Mouse (Mus musculus): Measurements from ENCODE around the gene Wbp2. TPM values are rescaled to one million over a fixed set of nuclear protein-coding genes. Genes with fewer than 3 reads are reported as not detected.

The Wbp2 gene
- polyA plus RNA-seq (2015; fragmentation: Nextera tagmentation; extraction: Ambion mirVana) = 183 and 225 TPM in 2 replicates

DNA sequence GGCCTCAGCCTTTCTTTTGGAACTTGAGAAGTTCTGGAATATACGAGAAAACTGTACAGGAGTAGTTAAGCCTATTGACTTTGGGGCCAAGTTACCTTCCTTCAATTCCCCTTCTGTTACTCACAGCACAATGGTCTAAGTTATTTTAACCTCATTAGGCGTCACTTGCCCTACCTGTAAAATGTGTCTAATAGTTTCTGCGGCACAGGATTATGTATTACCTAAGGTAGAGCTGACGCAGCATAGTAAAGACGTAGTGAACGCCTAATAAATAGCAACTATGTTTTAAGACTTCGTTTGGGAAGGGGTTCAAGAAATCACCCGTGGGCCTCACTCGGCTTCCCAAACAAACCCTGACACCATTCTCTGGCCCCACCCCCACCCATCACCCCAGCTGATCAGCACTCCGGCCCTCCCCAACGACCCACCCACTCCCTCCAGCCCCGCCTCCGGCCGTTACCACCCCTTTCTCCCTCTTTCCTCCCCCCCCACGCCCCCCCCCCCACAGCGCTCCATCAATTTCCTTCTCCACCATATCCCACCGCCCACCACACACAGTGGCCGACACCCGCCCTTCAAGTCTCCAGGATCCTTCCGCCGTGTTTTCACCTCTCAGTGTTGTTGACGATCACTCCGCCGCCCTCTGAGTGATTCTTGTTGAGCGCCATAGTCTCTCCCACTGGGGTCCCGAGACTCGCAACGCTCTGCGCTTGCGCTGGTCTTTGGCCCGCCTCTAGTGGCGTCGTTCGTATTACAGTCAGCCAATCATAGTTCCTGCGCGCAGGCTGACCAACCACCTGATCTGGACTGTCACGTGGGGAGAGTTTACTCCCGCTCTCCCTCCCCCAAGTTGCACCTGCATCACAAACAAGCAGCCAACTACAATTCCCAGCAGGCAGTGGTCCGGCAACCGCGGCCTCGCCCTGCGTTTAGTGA, at the start of gene Wbp2:
Gene Wbp2, minus strand, starts transcription at position 738 of the 936 bp plus-strand sequence.
- Histone ChIP-seq H3K36me3 (ENCODE audit: control insufficient read depth, insufficient read depth, low read length) (peaks cover 13% of the 10 kb centered on the region), H3K9me3 (ENCODE audit: control insufficient read depth, low read length) (no peaks in the 10 kb centered on the region), H3K27me3 (replicated peaks; ENCODE audit: control insufficient read depth, insufficient read depth, low read length) (no peaks in the 10 kb centered on the region), H3K9ac (ENCODE audit: low read depth, low read length) (peak within 1 kb of the TSS; percentile 57), H3K27ac (ENCODE audit: low read depth, low read length) (peak within 1 kb of the TSS; percentile 75), H3K4me2 (ENCODE audit: low read length) (peak within 1 kb of the TSS; percentile 57), H3K4me3 (ENCODE audit: low read length) (peak within 1 kb of the TSS; percentile 51), H3K4me1 (ENCODE audit: control insufficient read depth, insufficient read depth, low read depth, low read length) (peaks cover 11% of the 10 kb centered on the region)
- 4% methylated on average over 40 of the region's 43 CpGs for WGBS
- ATAC-seq = peak; percentile 98

DNA sequence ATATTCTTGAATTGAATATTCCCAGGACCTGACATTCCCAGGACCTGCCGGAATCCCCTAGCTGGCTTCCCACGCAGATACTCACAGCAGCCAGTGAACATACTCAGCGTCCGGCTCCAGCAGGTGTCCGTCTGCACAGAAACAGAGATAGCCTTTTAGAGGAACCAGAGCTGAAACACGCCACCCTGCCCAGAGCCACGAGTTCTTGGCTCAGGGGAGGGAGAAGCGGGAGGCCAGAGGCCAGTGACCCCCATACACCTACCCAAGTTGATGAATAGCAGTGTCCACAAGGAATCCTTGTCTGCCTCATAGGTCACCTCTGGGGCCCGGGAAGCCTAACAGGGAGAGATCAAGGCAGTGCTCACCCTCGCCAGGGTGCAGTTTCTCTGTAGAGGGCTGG, 47.4 kb upstream of the Wbp2 start:
- H3K36me3 ChIP-seq (ENCODE audit: control insufficient read depth, insufficient read depth, low read length) = 0 out of 2 replicates have a peak, but pooled peaks cover 3% of the 10 kb centered on the region
- no peak overlapping the region for H3K9ac ChIP-seq (ENCODE audit: low read depth, low read length)
- H3K4me2 ChIP-seq (ENCODE audit: low read length) = no peak overlapping the region
- H3K4me1 ChIP-seq (ENCODE audit: control insufficient read depth, insufficient read depth, low read depth, low read length) = peaks cover 27% of the 10 kb centered on the region
- H3K9me3 ChIP-seq (ENCODE audit: control insufficient read depth, low read length) = no peaks in the 10 kb centered on the region
- no peak overlapping the region for H3K27ac ChIP-seq (ENCODE audit: low read depth, low read length)
- no peak overlapping the region for H3K4me3 ChIP-seq (ENCODE audit: low read length)
- WGBS = 92% methylated on average over 10 of the region's 10 CpGs
- no peaks in the 10 kb centered on the region for H3K27me3 ChIP-seq (replicated peaks; ENCODE audit: control insufficient read depth, insufficient read depth, low read length)
- no peak for ATAC-seq

DNA sequence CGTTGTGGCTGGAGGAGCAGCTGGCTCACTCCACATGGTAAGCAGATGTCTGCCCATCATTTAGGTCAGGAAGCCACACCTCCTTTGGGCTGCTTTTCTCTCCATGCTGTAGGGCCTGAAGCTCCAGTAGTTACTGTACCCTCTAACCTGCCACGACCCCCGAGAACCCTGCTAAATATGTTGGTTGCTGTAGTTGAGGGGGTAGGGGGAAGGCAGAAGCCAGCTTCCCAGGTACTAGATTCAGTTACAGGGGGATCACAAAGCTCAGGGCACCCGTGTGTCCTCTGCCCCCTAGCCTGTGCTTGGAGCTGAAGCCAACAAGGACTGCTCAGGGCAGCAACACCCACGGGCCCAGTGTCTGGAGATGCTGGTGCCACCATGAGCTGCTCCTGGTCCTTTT, 46.7 kb upstream of the Wbp2 start:
- Histone ChIP-seq H3K27me3 (replicated peaks; ENCODE audit: control insufficient read depth, insufficient read depth, low read length) (no peaks in the 10 kb centered on the region), H3K9ac (ENCODE audit: low read depth, low read length) (no peak overlapping the region), H3K27ac (ENCODE audit: low read depth, low read length) (no peak overlapping the region), H3K4me3 (ENCODE audit: low read length) (no peak overlapping the region), H3K36me3 (ENCODE audit: control insufficient read depth, insufficient read depth, low read length) (0 out of 2 replicates have a peak, but pooled peaks cover 3% of the 10 kb centered on the region), H3K4me2 (ENCODE audit: low read length) (no peak overlapping the region), H3K9me3 (ENCODE audit: control insufficient read depth, low read length) (no peaks in the 10 kb centered on the region), H3K4me1 (ENCODE audit: control insufficient read depth, insufficient read depth, low read depth, low read length) (peaks cover 27% of the 10 kb centered on the region)
- ATAC-seq = no peak
- WGBS = 72% methylated on average over 4 of the region's 5 CpGs

DNA sequence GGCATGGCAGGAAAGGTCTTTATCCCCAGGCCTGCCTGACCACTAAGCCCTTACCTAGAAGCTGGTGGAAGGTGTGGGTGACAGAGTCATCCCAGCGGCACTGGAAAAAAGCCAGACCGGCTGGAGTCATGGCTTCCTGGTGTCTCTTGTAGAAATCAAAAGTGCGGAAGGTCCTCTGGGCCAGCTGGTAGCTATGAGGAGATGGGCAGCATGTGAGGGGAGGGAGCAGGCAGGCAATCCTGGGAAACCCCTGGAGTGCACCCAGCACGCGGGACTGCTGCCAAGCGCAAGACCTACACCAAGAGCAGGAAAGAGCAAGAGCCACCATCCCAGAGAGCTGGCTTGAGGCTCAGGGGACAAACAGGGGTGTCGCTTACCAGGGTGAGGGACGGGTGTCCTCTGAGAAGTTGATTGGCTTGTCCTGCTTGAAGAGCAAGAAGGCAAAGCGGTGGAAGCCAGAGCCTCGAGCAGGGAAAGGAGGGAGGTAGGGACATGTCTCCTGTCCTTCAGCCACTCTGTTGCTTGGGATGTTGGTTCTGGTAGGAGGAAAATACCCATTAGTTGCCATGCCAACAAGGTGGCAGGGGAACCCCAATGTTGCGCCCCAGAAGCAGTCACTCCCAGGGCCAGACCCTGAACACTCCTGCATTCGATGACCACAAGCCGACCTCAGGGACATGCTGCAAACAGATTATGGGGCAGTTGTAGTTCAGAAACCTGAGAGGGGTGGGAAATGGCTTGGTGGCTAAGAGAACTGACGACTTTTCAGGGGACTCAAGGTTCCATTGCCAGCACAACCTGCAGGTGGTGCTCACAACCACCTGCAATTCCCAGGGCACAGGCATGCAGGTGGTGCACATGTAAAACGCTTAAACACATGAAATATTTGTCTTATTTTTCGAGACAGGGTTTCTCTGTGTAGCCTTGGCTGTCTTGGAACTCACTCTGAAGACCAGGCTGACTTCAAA, 45.9 kb upstream of the Wbp2 start:
- WGBS = 85% methylated on average over 16 of the region's 16 CpGs
- no peak overlapping the region for H3K27ac ChIP-seq (ENCODE audit: low read depth, low read length)
- H3K4me2 ChIP-seq (ENCODE audit: low read length) = no peak overlapping the region
- no peak overlapping the region for H3K4me3 ChIP-seq (ENCODE audit: low read length)
- no peak overlapping the region for H3K9ac ChIP-seq (ENCODE audit: low read depth, low read length)
- 0 out of 2 replicates have a peak, but pooled peaks cover 3% of the 10 kb centered on the region for H3K36me3 ChIP-seq (ENCODE audit: control insufficient read depth, insufficient read depth, low read length)
- no peak for ATAC-seq
- H3K4me1 ChIP-seq (ENCODE audit: control insufficient read depth, insufficient read depth, low read depth, low read length) = peaks cover 27% of the 10 kb centered on the region
- H3K9me3 ChIP-seq (ENCODE audit: control insufficient read depth, low read length) = no peaks in the 10 kb centered on the region
- H3K27me3 ChIP-seq (replicated peaks; ENCODE audit: control insufficient read depth, insufficient read depth, low read length) = no peaks in the 10 kb centered on the region

DNA sequence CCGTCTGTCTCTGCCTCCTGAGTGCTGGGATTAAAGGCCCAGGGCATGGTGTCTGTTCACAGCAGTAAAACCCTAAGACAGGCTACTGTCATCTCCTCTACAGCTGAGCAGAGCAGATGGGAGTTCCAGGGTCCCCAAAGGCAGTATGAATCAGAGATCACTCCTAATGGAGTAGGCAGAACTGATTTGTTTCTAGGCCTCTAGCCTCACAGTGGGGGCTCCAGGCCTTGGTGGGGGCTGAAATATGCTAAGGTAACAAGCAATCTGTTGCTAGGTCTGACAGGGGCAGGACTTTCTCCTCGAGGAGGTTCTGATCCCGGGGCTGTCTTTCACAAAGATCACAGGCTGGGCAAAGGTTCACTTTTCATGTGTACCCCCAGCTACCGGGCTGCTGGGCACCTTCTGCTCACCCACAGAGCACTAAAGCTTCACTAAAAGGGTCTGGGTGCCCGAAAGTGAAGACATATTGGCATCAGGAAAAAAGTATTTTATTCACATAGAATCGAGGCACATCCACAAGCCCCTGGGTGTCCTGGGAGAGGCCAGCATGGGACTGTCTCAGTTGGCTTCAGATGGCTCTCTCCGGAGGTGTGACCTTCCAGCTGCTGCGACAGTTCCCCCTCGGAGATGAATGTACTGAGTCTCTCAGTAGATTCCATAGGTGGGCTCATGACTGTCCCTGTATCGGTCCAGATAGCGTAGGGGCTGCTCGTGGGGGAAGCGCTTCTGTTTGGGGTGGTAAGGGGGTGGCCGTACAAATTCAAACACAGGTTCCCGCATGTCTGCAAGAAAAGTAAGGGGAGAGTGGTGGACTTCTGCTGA, 44.8 kb upstream of the Wbp2 start:
- H3K4me1 ChIP-seq (ENCODE audit: control insufficient read depth, insufficient read depth, low read depth, low read length) = peaks cover 25% of the 10 kb centered on the region
- H3K4me3 ChIP-seq (ENCODE audit: low read length) = peak overlapping the region; percentile 61
- H3K4me2 ChIP-seq (ENCODE audit: low read length) = peak overlapping the region; percentile 77
- 79% methylated on average over 15 of the region's 15 CpGs for WGBS
- ATAC-seq = no peak
- H3K36me3 ChIP-seq (ENCODE audit: control insufficient read depth, insufficient read depth, low read length) = 0 out of 2 replicates have a peak, but pooled peaks cover 3% of the 10 kb centered on the region
- no peaks in the 10 kb centered on the region for H3K27me3 ChIP-seq (replicated peaks; ENCODE audit: control insufficient read depth, insufficient read depth, low read length)
- H3K9me3 ChIP-seq (ENCODE audit: control insufficient read depth, low read length) = no peaks in the 10 kb centered on the region
- peak overlapping the region; percentile 94 for H3K27ac ChIP-seq (ENCODE audit: low read depth, low read length)
- peak overlapping the region; percentile 84 for H3K9ac ChIP-seq (ENCODE audit: low read depth, low read length)

DNA sequence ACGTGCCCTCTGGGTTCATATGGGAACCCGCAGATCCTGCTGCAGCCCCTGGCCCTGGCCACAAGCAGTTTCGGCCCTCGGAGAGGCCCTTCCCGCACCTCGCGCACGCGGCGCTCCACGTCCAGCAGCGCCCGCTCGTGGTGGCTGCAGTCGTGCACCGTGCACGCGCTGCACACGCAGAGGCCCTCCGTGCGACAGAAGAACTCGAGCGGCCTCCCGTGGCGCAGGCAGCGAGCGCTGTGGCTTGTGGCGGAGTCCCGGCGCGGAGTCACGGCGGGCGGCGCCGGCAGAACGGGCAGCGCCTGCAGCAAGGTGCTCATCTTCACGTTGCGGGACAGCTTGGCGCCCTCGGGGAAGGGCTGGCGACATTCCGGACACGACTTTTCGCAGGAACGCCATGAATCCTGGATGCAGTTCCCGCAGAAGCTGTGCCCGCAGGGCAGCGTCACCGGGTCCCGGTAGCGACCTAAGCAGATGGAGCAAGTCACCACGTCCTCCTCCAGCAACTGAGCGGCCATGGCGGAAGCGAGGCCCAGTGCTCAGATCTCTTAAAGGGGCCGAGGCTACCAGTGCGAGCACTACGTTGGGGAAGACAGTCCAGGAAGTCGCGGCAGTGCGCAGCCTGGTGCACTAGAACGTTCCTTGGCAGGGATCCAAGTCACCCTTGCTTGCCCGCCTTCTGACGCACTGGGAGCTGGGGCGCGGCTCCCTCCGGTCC, 43.9 kb upstream of the Wbp2 start, which contains the start of gene Trim65:
Gene Trim65, minus strand, starts transcription at position 641 of the 718 bp plus-strand sequence.
- peak; percentile 88 for ATAC-seq

DNA sequence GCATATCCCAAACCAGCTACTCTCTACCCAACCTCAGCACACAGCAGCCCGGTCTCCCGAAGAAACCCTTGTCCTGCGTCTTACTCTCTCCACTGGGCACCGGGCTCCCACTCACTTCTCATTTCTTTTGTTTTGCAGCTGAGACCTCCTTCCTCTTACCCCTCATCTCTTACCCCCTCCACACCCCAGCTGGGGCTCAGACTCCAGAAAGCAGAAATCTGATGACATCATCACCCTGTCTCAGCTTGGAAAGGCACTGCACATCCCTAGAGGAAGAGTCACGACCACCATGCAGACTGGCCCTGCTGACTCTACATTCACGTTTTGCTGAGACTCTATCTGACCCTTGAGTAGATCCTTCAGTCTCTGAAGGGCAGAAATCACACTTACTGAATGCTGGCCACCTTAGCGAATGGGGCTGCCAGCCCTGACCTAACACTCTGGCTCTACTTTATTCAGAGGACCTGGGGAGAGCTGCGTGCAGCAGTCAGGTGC, 43.2 kb upstream of the Wbp2 start:
- peak; percentile 19 for ATAC-seq
- Histone ChIP-seq H3K4me2 (ENCODE audit: low read length) (peak overlapping the region; percentile 77), H3K9ac (ENCODE audit: low read depth, low read length) (peak overlapping the region; percentile 84), H3K36me3 (ENCODE audit: control insufficient read depth, insufficient read depth, low read length) (peaks cover 11% of the 10 kb centered on the region), H3K9me3 (ENCODE audit: control insufficient read depth, low read length) (no peaks in the 10 kb centered on the region), H3K4me1 (ENCODE audit: control insufficient read depth, insufficient read depth, low read depth, low read length) (peaks cover 25% of the 10 kb centered on the region), H3K27ac (ENCODE audit: low read depth, low read length) (peak overlapping the region; percentile 94), H3K4me3 (ENCODE audit: low read length) (peak overlapping the region; percentile 61), H3K27me3 (replicated peaks; ENCODE audit: control insufficient read depth, insufficient read depth, low read length) (no peaks in the 10 kb centered on the region)
- WGBS = 27% methylated on average over 8 of the region's 8 CpGs

More for the DNA sequence above, 43.9 kb upstream of the Wbp2 start, which contains the start of gene Trim65:
- Histone ChIP-seq H3K4me1 (ENCODE audit: control insufficient read depth, insufficient read depth, low read depth, low read length) (peaks cover 25% of the 10 kb centered on the region), H3K27ac (ENCODE audit: low read depth, low read length) (peak within 1 kb of the TSS; percentile 94), H3K4me3 (ENCODE audit: low read length) (peak within 1 kb of the TSS; percentile 61), H3K9me3 (ENCODE audit: control insufficient read depth, low read length) (no peaks in the 10 kb centered on the region), H3K27me3 (replicated peaks; ENCODE audit: control insufficient read depth, insufficient read depth, low read length) (no peaks in the 10 kb centered on the region), H3K9ac (ENCODE audit: low read depth, low read length) (peak within 1 kb of the TSS; percentile 84), H3K4me2 (ENCODE audit: low read length) (peak within 1 kb of the TSS; percentile 77), H3K36me3 (ENCODE audit: control insufficient read depth, insufficient read depth, low read length) (peaks cover 7% of the 10 kb centered on the region)
- under 1% methylated on average over 54 of the region's 69 CpGs for WGBS
